Mouse (Mus musculus): ENCODE results near the gene Tuba8. TPM values are rescaled to one million over a fixed set of nuclear protein-coding genes. Genes with fewer than 3 reads are reported as not detected.
A peak's percentile ranks its signal among the peaks of the same experiment; 100 is the strongest.

Tuba8 gene
- polyA plus RNA-seq (2014; fragmentation: Nextera tagmentation; extraction: Ambion mirVana) = 0.45 and 0.53 TPM in 2 replicates

- Histone ChIP-seq H3K27me3 (ENCODE audit: control insufficient read depth, insufficient read depth, low read length) (peaks cover 15% of the 10 kb centered on the region), H3K36me3 (replicated peaks; ENCODE audit: control insufficient read depth, insufficient read depth, low read depth, low read length) (no peaks in the 10 kb centered on the region), H3K4me3 (ENCODE audit: low read depth, low read length) (peak within 1 kb of the TSS; percentile 24), H3K9ac (replicated peaks; ENCODE audit: low read length) (peak within 1 kb of the TSS; percentile 19), H3K4me2 (ENCODE audit: low read depth, low read length) (peak within 1 kb of the TSS; percentile 93), H3K27ac (replicated peaks; ENCODE audit: low read depth, low read length) (no peak within 1 kb of the TSS), H3K4me1 (ENCODE audit: control insufficient read depth, insufficient read depth, low read length) (no peaks in the 10 kb centered on the region; the same call in 1 of the 2 replicates), H3K9me3 (replicated peaks; ENCODE audit: control insufficient read depth, low read length) (no peaks in the 10 kb centered on the region)
- peak; percentile 75 for ATAC-seq (replicated peaks; ENCODE audit: insufficient number of reproducible peaks, low FRiP score, low TSS enrichment, low read depth)
- peak; percentile 26 for DNase-seq (ENCODE audit: low spot score)
- 3% methylated on average over 30 of the region's 30 CpGs for WGBS
Measured at GRCm38 (mm10) chr6:121210149-121210925, at the start of gene Tuba8. TSS of gene Tuba8 (plus strand) at chr6:121210696.

GRCm38 (mm10) chr6:121162616-121163015 is 47.9 kb upstream of the Tuba8 start:
- Histone ChIP-seq H3K4me1 (ENCODE audit: control insufficient read depth, insufficient read depth, low read length) (peaks cover 3% of the 10 kb centered on the region; the same call in 1 of the 2 replicates), H3K27me3 (ENCODE audit: control insufficient read depth, insufficient read depth, low read length) (no peaks in the 10 kb centered on the region), H3K9me3 (replicated peaks; ENCODE audit: control insufficient read depth, low read length) (no peaks in the 10 kb centered on the region), H3K4me2 (ENCODE audit: low read depth, low read length) (no peak overlapping the region), H3K27ac (replicated peaks; ENCODE audit: low read depth, low read length) (no peak overlapping the region), H3K9ac (replicated peaks; ENCODE audit: low read length) (no peak overlapping the region), H3K36me3 (replicated peaks; ENCODE audit: control insufficient read depth, insufficient read depth, low read depth, low read length) (no peaks in the 10 kb centered on the region), H3K4me3 (ENCODE audit: low read depth, low read length) (no peak overlapping the region)
- DNase-seq (ENCODE audit: low spot score) = no peak
- WGBS = 91% methylated on average over 12 of the region's 12 CpGs
- no peak for ATAC-seq (replicated peaks; ENCODE audit: insufficient number of reproducible peaks, low FRiP score, low TSS enrichment, low read depth)

GRCm38 (mm10) chr6:121166098-121166552 is 44.4 kb upstream of the Tuba8 start:
- Histone ChIP-seq H3K4me3 (ENCODE audit: low read depth, low read length) (no peak overlapping the region), H3K9me3 (replicated peaks; ENCODE audit: control insufficient read depth, low read length) (no peaks in the 10 kb centered on the region), H3K9ac (replicated peaks; ENCODE audit: low read length) (no peak overlapping the region), H3K36me3 (replicated peaks; ENCODE audit: control insufficient read depth, insufficient read depth, low read depth, low read length) (no peaks in the 10 kb centered on the region), H3K27ac (replicated peaks; ENCODE audit: low read depth, low read length) (no peak overlapping the region), H3K27me3 (ENCODE audit: control insufficient read depth, insufficient read depth, low read length) (no peaks in the 10 kb centered on the region), H3K4me2 (ENCODE audit: low read depth, low read length) (no peak overlapping the region), H3K4me1 (ENCODE audit: control insufficient read depth, insufficient read depth, low read length) (0 out of 2 replicates have a peak, but pooled peaks cover 3% of the 10 kb centered on the region)
- WGBS = 35% methylated on average over 10 of the region's 10 CpGs
- no peak for DNase-seq (ENCODE audit: low spot score)
- peak; percentile 73 for ATAC-seq (replicated peaks; ENCODE audit: insufficient number of reproducible peaks, low FRiP score, low TSS enrichment, low read depth)

- WGBS = 45% methylated on average over 7 of the region's 7 CpGs
Measured at GRCm38 (mm10) chr6:121167381-121167975, 43.0 kb upstream of the Tuba8 start.

GRCm38 (mm10) chr6:121171102-121171501 is 39.4 kb upstream of the Tuba8 start:
- no peak overlapping the region for H3K9ac ChIP-seq (replicated peaks; ENCODE audit: low read length)
- no peak for ATAC-seq (replicated peaks; ENCODE audit: insufficient number of reproducible peaks, low FRiP score, low TSS enrichment, low read depth)
- no peak overlapping the region for H3K27ac ChIP-seq (replicated peaks; ENCODE audit: low read depth, low read length)
- H3K36me3 ChIP-seq (replicated peaks; ENCODE audit: control insufficient read depth, insufficient read depth, low read depth, low read length) = no peaks in the 10 kb centered on the region
- H3K9me3 ChIP-seq (replicated peaks; ENCODE audit: control insufficient read depth, low read length) = no peaks in the 10 kb centered on the region
- WGBS = 91% methylated on average over 6 of the region's 6 CpGs
- 0 out of 2 replicates have a peak, but pooled peaks cover 2% of the 10 kb centered on the region for H3K4me1 ChIP-seq (ENCODE audit: control insufficient read depth, insufficient read depth, low read length)
- DNase-seq (ENCODE audit: low spot score) = no peak
- no peaks in the 10 kb centered on the region for H3K27me3 ChIP-seq (ENCODE audit: control insufficient read depth, insufficient read depth, low read length)
- no peak overlapping the region for H3K4me2 ChIP-seq (ENCODE audit: low read depth, low read length)
- H3K4me3 ChIP-seq (ENCODE audit: low read depth, low read length) = no peak overlapping the region

More at GRCm38 (mm10) chr6:121167381-121167975, 43.0 kb upstream of the Tuba8 start:
- Histone ChIP-seq H3K27ac (replicated peaks; ENCODE audit: low read depth, low read length) (no peak overlapping the region), H3K9ac (replicated peaks; ENCODE audit: low read length) (no peak overlapping the region), H3K27me3 (ENCODE audit: control insufficient read depth, insufficient read depth, low read length) (no peaks in the 10 kb centered on the region), H3K9me3 (replicated peaks; ENCODE audit: control insufficient read depth, low read length) (no peaks in the 10 kb centered on the region), H3K36me3 (replicated peaks; ENCODE audit: control insufficient read depth, insufficient read depth, low read depth, low read length) (no peaks in the 10 kb centered on the region), H3K4me3 (ENCODE audit: low read depth, low read length) (no peak overlapping the region), H3K4me1 (ENCODE audit: control insufficient read depth, insufficient read depth, low read length) (0 out of 2 replicates have a peak, but pooled peaks cover 3% of the 10 kb centered on the region), H3K4me2 (ENCODE audit: low read depth, low read length) (no peak overlapping the region)
- DNase-seq (ENCODE audit: low spot score) (peak; percentile 44), ATAC-seq (replicated peaks; ENCODE audit: insufficient number of reproducible peaks, low FRiP score, low TSS enrichment, low read depth) (no peak; the same call in 1 of the 2 replicates)

GRCm38 (mm10) chr6:121173471-121173870 is 37.0 kb upstream of the Tuba8 start:
- ATAC-seq (replicated peaks; ENCODE audit: insufficient number of reproducible peaks, low FRiP score, low TSS enrichment, low read depth) (no peak), DNase-seq (ENCODE audit: low spot score) (no peak)
- 76% methylated on average over 5 of the region's 5 CpGs for WGBS
- H3K36me3 ChIP-seq (replicated peaks; ENCODE audit: control insufficient read depth, insufficient read depth, low read depth, low read length) = no peaks in the 10 kb centered on the region
- no peak overlapping the region for H3K4me3 ChIP-seq (ENCODE audit: low read depth, low read length)
- H3K4me1 ChIP-seq (ENCODE audit: control insufficient read depth, insufficient read depth, low read length) = peaks cover 3% of the 10 kb centered on the region; the same call in 1 of the 2 replicates
- no peak overlapping the region for H3K4me2 ChIP-seq (ENCODE audit: low read depth, low read length)
- H3K27me3 ChIP-seq (ENCODE audit: control insufficient read depth, insufficient read depth, low read length) = no peaks in the 10 kb centered on the region
- H3K27ac ChIP-seq (replicated peaks; ENCODE audit: low read depth, low read length) = no peak overlapping the region
- H3K9me3 ChIP-seq (replicated peaks; ENCODE audit: control insufficient read depth, low read length) = no peaks in the 10 kb centered on the region
- H3K9ac ChIP-seq (replicated peaks; ENCODE audit: low read length) = no peak overlapping the region

- Histone ChIP-seq H3K4me2 (ENCODE audit: low read depth, low read length) (no peak overlapping the region), H3K4me3 (ENCODE audit: low read depth, low read length) (no peak overlapping the region), H3K36me3 (replicated peaks; ENCODE audit: control insufficient read depth, insufficient read depth, low read depth, low read length) (no peaks in the 10 kb centered on the region), H3K9me3 (replicated peaks; ENCODE audit: control insufficient read depth, low read length) (no peaks in the 10 kb centered on the region), H3K4me1 (ENCODE audit: control insufficient read depth, insufficient read depth, low read length) (peaks cover 3% of the 10 kb centered on the region; the same call in 1 of the 2 replicates), H3K27ac (replicated peaks; ENCODE audit: low read depth, low read length) (no peak overlapping the region), H3K27me3 (ENCODE audit: control insufficient read depth, insufficient read depth, low read length) (no peaks in the 10 kb centered on the region), H3K9ac (replicated peaks; ENCODE audit: low read length) (no peak overlapping the region)
- no peak for ATAC-seq (replicated peaks; ENCODE audit: insufficient number of reproducible peaks, low FRiP score, low TSS enrichment, low read depth)
- no peak for DNase-seq (ENCODE audit: low spot score)
- 93% methylated on average over 6 of the region's 6 CpGs for WGBS
Measured at GRCm38 (mm10) chr6:121174761-121175160, 35.7 kb upstream of the Tuba8 start.
